Mouse (Mus musculus) embryonic facial prominence, embryonic 11.5 days (tissue): ENCODE measurements at regions not wholly inside any gene's neighbourhood (a gene's known extent, or its start where the extent isn't known, plus 50 kb on each side); places are given as distances from the start of the nearest gene placed in this dataset.
"Not testable (repeated sequence)": the region's sequence is repeated elsewhere in the genome, so short reads cannot be mapped to it uniquely, and the experiment has no call there.

Experiments used
- ATAC-seq: fragments of 200-750 bp; cut with Nextera tagmentation; replicated peaks from 2 replicates; pipeline ENCODE4 v1.8.0; 2017; ENCODE audit warnings: low read depth; ENCODE audit not compliant: insufficient number of reproducible peaks, low FRiP score, low TSS enrichment
- DNase-seq: peaks from one replicate; pipeline ENCODE4 v3.0.0-alpha.2; 2015; ENCODE audit warnings: low spot score
- H3K27ac ChIP-seq: fragments of 300-500 bp; sonication (generic); replicated peaks from 2 replicates; pipeline ENCODE4 v1.5.1; 2014; ENCODE audit warnings: mild to moderate bottlenecking, low read depth, low read length, control low read depth
- H3K27me3 ChIP-seq: fragments of 300-500 bp; sonication (generic); 2 replicates; pipeline ENCODE4 v1.6.1; 2014; ENCODE audit warnings: mild to moderate bottlenecking, low read length, moderate library complexity, mixed read lengths; ENCODE audit not compliant: control insufficient read depth, insufficient read depth
- H3K36me3 ChIP-seq: fragments of 300-500 bp; sonication (generic); replicated peaks from 2 replicates; pipeline ENCODE4 v1.6.1; 2014; ENCODE audit warnings: low read depth, mild to moderate bottlenecking, low read length, moderate library complexity, mixed read lengths; ENCODE audit not compliant: control insufficient read depth, insufficient read depth
- H3K4me1 ChIP-seq: fragments of 300-500 bp; sonication (generic); 2 replicates; pipeline ENCODE4 v1.6.1; 2014; ENCODE audit warnings: low read length, mixed read lengths; ENCODE audit not compliant: control insufficient read depth, insufficient read depth
- H3K4me2 ChIP-seq: fragments of 300-500 bp; sonication (generic); 2 replicates; pipeline ENCODE4 v1.6.1; 2014; ENCODE audit warnings: low read depth, mild to moderate bottlenecking, control low read depth, low read length, moderate library complexity
- H3K4me3 ChIP-seq: fragments of 300-500 bp; sonication (generic); 2 replicates; pipeline ENCODE4 v1.5.1; 2014; ENCODE audit warnings: low read depth, low read length, control low read depth
- H3K9ac ChIP-seq: fragments of 300-500 bp; sonication (generic); replicated peaks from 2 replicates; pipeline ENCODE4 v1.6.1; 2014; ENCODE audit warnings: mild to moderate bottlenecking, control low read depth, low read length
- H3K9me3 ChIP-seq: fragments of 300-500 bp; sonication (generic); replicated peaks from 2 replicates; pipeline ENCODE4 v1.6.1; 2016; ENCODE audit warnings: mild to moderate bottlenecking, low read length, inconsistent platforms, mixed read lengths; ENCODE audit not compliant: control insufficient read depth
- WGBS: fragments of 180-500 bp; shearing (Covaris S2); extraction: QIAGEN DNeasy Blood & Tissue Kit; methylation state at CpG from one replicate; pipeline ENCODE4 v1.1.7; 2014; 5-methylcytosine and 5-hydroxymethylcytosine counted together

- Histone ChIP-seq H3K36me3 (no peaks in the 10 kb centered on the region), H3K4me2 (no peak overlapping the region), H3K9ac (no peak overlapping the region), H3K4me3 (no peak overlapping the region), H3K27me3 (no peaks in the 10 kb centered on the region), H3K9me3 (no peaks in the 10 kb centered on the region), H3K27ac (no peak overlapping the region), H3K4me1 (no peaks in the 10 kb centered on the region)
- ATAC-seq = no peak
- DNase-seq = no peak
- 79% methylated on average over 1 of the region's 1 CpGs for WGBS
Measured at GRCm38 (mm10) chr12:27920607-27921006, 578.2 kb upstream of the Sox11 start.

- Histone ChIP-seq H3K9ac (no peak overlapping the region), H3K4me3 (no peak overlapping the region), H3K4me1 (no peaks in the 10 kb centered on the region), H3K27me3 (no peaks in the 10 kb centered on the region), H3K4me2 (no peak overlapping the region), H3K9me3 (no peaks in the 10 kb centered on the region), H3K36me3 (no peaks in the 10 kb centered on the region), H3K27ac (no peak overlapping the region)
- DNase-seq (no peak), ATAC-seq (no peak)
- 81% methylated on average over 3 of the region's 3 CpGs for WGBS
Measured at GRCm38 (mm10) chr12:27916401-27916920, 574.1 kb upstream of the Sox11 start.

- no peak overlapping the region for H3K27ac ChIP-seq
- ATAC-seq (no peak), DNase-seq (no peak)
- H3K36me3 ChIP-seq = no peaks in the 10 kb centered on the region
- no peaks in the 10 kb centered on the region for H3K27me3 ChIP-seq
- H3K4me1 ChIP-seq = no peaks in the 10 kb centered on the region
- H3K4me2 ChIP-seq = no peak overlapping the region
- WGBS = 78% methylated on average over 5 of the region's 5 CpGs
- H3K4me3 ChIP-seq = no peak overlapping the region
- no peak overlapping the region for H3K9ac ChIP-seq
- H3K9me3 ChIP-seq = no peaks in the 10 kb centered on the region
Measured at GRCm38 (mm10) chr12:27909417-27910100, 567.2 kb upstream of the Sox11 start.

GRCm38 (mm10) chr12:27896682-27897081, 554.3 kb upstream of the Sox11 start:
- not testable (repeated sequence) for DNase-seq, H3K4me1 ChIP-seq, H3K36me3 ChIP-seq, H3K4me2 ChIP-seq, H3K9ac ChIP-seq, H3K27me3 ChIP-seq, H3K4me3 ChIP-seq, ATAC-seq, H3K9me3 ChIP-seq, H3K27ac ChIP-seq

GRCm38 (mm10) chr12:27881720-27882119, 539.3 kb upstream of the Sox11 start:
- 63% methylated on average over 4 of the region's 4 CpGs for WGBS

GRCm38 (mm10) chr12:27866421-27866820, 524.0 kb upstream of the Sox11 start:
- H3K27ac ChIP-seq = no peak overlapping the region
- H3K9me3 ChIP-seq = no peaks in the 10 kb centered on the region
- no peaks in the 10 kb centered on the region for H3K36me3 ChIP-seq
- ATAC-seq = no peak
- no peaks in the 10 kb centered on the region for H3K27me3 ChIP-seq
- no peak overlapping the region for H3K4me2 ChIP-seq
- no peak for DNase-seq
- 70% methylated on average over 1 of the region's 1 CpGs for WGBS
- H3K9ac ChIP-seq = no peak overlapping the region
- H3K4me1 ChIP-seq = no peaks in the 10 kb centered on the region
- H3K4me3 ChIP-seq = no peak overlapping the region

More at GRCm38 (mm10) chr12:27881720-27882119, 539.3 kb upstream of the Sox11 start:
- no peak overlapping the region for H3K4me2 ChIP-seq
- ATAC-seq (no peak), DNase-seq (no peak)
- no peaks in the 10 kb centered on the region for H3K4me1 ChIP-seq
- no peaks in the 10 kb centered on the region for H3K36me3 ChIP-seq
- no peaks in the 10 kb centered on the region for H3K27me3 ChIP-seq
- no peaks in the 10 kb centered on the region for H3K9me3 ChIP-seq
- no peak overlapping the region for H3K4me3 ChIP-seq
- H3K9ac ChIP-seq = no peak overlapping the region
- H3K27ac ChIP-seq = no peak overlapping the region

- H3K4me1 ChIP-seq = no peaks in the 10 kb centered on the region
- H3K9me3 ChIP-seq = no peaks in the 10 kb centered on the region
- H3K27ac ChIP-seq = no peak overlapping the region
- ATAC-seq (no peak), DNase-seq (no peak)
- H3K27me3 ChIP-seq = no peaks in the 10 kb centered on the region
- H3K4me3 ChIP-seq = no peak overlapping the region
- H3K4me2 ChIP-seq = no peak overlapping the region
- no peaks in the 10 kb centered on the region for H3K36me3 ChIP-seq
- 84% methylated on average over 3 of the region's 3 CpGs for WGBS
- H3K9ac ChIP-seq = no peak overlapping the region
Measured at GRCm38 (mm10) chr12:27849537-27849936, 507.2 kb upstream of the Sox11 start.

GRCm38 (mm10) chr12:27849099-27849498, 506.7 kb upstream of the Sox11 start:
- no peak overlapping the region for H3K9ac ChIP-seq

More at GRCm38 (mm10) chr12:27849099-27849498, 506.7 kb upstream of the Sox11 start:
- 74% methylated on average over 3 of the region's 3 CpGs for WGBS
- Histone ChIP-seq H3K9me3 (no peaks in the 10 kb centered on the region), H3K4me1 (no peaks in the 10 kb centered on the region), H3K4me3 (no peak overlapping the region), H3K27ac (no peak overlapping the region), H3K4me2 (no peak overlapping the region), H3K36me3 (no peaks in the 10 kb centered on the region), H3K27me3 (no peaks in the 10 kb centered on the region)
- no peak for ATAC-seq
- no peak for DNase-seq
